Mouse (Mus musculus): ENCODE results near the gene Kcnt2. TPM values are rescaled to one million over a fixed set of nuclear protein-coding genes. Genes with fewer than 3 reads are reported as not detected.

The Kcnt2 gene
- polyA plus RNA-seq, 1 experiment: 2.3 TPM

DNA sequence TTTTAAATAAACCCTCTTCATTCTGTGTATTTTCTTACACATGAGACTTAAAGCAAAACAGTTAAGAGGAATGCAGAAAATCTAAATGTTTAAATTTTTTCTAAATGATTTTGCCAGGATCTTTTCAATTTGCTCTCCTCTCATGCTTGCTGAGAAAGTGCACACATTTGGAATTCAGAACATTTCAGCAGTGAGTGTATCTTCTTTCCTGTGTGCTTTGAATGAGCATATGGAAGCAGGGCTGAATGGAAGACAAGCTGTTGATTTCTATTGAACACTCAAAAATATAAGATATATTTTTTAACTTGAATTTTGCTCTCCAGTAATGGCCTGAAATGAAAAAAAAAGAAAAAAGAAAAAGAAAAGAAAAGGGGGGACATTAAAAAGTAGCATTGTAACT lies 49.5 kb downstream of the Kcnt2 start:
- Histone ChIP-seq H3K4me1 (ENCODE audit: control insufficient read depth, insufficient read depth, low read length) (no peaks in the 10 kb centered on the region), H3K36me3 (ENCODE audit: control insufficient read depth, insufficient read depth, low read length, poor library complexity, severe bottlenecking) (no peaks in the 10 kb centered on the region), H3K4me3 (ENCODE audit: low read depth, low read length) (no peak overlapping the region), H3K9ac (ENCODE audit: low read depth, poor library complexity, severe bottlenecking) (no peak overlapping the region), H3K9me3 (replicated peaks; ENCODE audit: control insufficient read depth, insufficient read depth, low read length, poor library complexity, severe bottlenecking) (no peaks in the 10 kb centered on the region), H3K27ac (ENCODE audit: insufficient read depth, low read length) (no peak overlapping the region), H3K27me3 (ENCODE audit: control insufficient read depth, insufficient read depth, low read length, poor library complexity, severe bottlenecking) (no peaks in the 10 kb centered on the region)
- TF ChIP-seq POLR2A (IDR thresholded peaks at IDR 0.05; ENCODE audit: insufficient read depth, low read length) (no peak), CTCF (IDR thresholded peaks at IDR 0.05; ENCODE audit: low read depth, low read length) (no peak), EP300 (IDR thresholded peaks at IDR 0.05; ENCODE audit: insufficient read depth, low read depth, low read length) (no peak)

DNA sequence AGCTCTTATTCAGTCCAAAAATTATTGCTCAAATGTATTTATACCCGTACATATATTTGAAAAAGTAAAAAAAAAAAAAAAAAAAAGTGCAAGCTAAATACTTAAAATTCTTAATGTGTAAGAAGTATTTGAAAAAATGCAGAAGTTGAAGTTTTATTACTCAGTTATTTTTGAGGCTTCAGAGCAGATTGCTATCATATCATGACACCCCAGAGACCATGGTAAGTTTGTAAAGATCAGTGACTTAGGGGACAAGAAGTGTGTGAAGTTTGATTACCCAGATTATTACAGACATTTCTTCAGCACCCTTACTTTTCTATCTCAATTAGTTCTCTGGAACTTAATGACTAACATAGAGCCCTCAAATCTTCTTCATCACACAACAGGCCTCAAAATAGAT lies 58.3 kb downstream of the Kcnt2 start:
- no peak for TF ChIP-seq CTCF (IDR thresholded peaks at IDR 0.05; ENCODE audit: low read depth, low read length)
- TF ChIP-seq EP300 (IDR thresholded peaks at IDR 0.05; ENCODE audit: insufficient read depth, low read depth, low read length): no peak
- no peaks in the 10 kb centered on the region for H3K4me1 ChIP-seq (ENCODE audit: control insufficient read depth, insufficient read depth, low read length)
- H3K9me3 ChIP-seq (replicated peaks; ENCODE audit: control insufficient read depth, insufficient read depth, low read length, poor library complexity, severe bottlenecking): 0 out of 2 replicates have a peak, but pooled peaks cover 3% of the 10 kb centered on the region
- H3K4me3 ChIP-seq (ENCODE audit: low read depth, low read length): no peak overlapping the region
- no peaks in the 10 kb centered on the region for H3K36me3 ChIP-seq (ENCODE audit: control insufficient read depth, insufficient read depth, low read length, poor library complexity, severe bottlenecking)
- no peaks in the 10 kb centered on the region for H3K27me3 ChIP-seq (ENCODE audit: control insufficient read depth, insufficient read depth, low read length, poor library complexity, severe bottlenecking)
- no peak overlapping the region for H3K9ac ChIP-seq (ENCODE audit: low read depth, poor library complexity, severe bottlenecking)
- H3K27ac ChIP-seq (ENCODE audit: insufficient read depth, low read length): no peak overlapping the region

DNA sequence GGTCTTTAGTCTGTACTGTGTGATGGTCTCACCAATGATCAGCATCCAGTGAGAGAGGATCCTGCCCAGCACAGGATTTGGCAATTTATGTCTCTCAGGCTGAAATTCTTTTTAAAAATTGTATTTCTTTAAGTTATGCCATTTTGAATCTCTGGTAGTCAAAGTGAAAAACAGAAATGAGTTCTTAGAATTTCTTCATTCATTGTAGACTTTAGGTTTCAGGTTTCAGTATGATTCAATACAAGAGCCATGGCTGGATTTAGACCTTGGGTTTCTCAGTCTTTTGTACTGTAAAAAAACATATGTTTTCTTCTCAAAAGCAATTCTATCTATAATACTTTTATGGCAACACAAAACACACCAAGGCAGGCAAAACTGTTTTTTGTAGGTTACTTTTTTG lies 59.4 kb downstream of the Kcnt2 start:
- Histone ChIP-seq H3K9ac (ENCODE audit: low read depth, poor library complexity, severe bottlenecking) (no peak overlapping the region), H3K36me3 (ENCODE audit: control insufficient read depth, insufficient read depth, low read length, poor library complexity, severe bottlenecking) (no peaks in the 10 kb centered on the region), H3K27ac (ENCODE audit: insufficient read depth, low read length) (no peak overlapping the region), H3K4me3 (ENCODE audit: low read depth, low read length) (no peak overlapping the region), H3K4me1 (ENCODE audit: control insufficient read depth, insufficient read depth, low read length) (no peaks in the 10 kb centered on the region), H3K27me3 (ENCODE audit: control insufficient read depth, insufficient read depth, low read length, poor library complexity, severe bottlenecking) (no peaks in the 10 kb centered on the region), H3K9me3 (replicated peaks; ENCODE audit: control insufficient read depth, insufficient read depth, low read length, poor library complexity, severe bottlenecking) (0 out of 2 replicates have a peak, but pooled peaks cover 3% of the 10 kb centered on the region)
- TF ChIP-seq EP300 (IDR thresholded peaks at IDR 0.05; ENCODE audit: insufficient read depth, low read depth, low read length) (no peak), CTCF (IDR thresholded peaks at IDR 0.05; ENCODE audit: low read depth, low read length) (no peak), POLR2A (IDR thresholded peaks at IDR 0.05; ENCODE audit: insufficient read depth, low read length) (no peak)

DNA sequence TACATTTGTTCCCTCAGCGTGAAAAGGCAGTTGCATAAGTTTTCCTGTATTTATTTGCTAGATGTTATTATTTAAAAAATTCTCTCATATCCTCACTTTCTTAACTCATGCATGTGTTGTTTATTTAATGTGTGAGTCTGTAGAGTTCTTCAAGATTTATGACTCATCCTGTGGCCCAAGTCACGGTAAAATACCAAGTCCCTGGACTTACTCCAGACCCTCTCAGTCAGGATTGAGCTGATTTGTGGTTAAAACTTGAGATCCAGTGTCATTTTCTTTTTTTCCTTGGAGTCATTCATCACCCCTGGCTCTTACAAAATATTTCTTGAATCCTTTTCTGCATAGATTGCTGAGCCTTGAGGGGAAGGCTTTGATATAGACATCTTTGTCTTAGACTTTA lies 60.4 kb downstream of the Kcnt2 start:
- no peak overlapping the region for H3K27ac ChIP-seq (ENCODE audit: insufficient read depth, low read length)
- TF ChIP-seq EP300 (IDR thresholded peaks at IDR 0.05; ENCODE audit: insufficient read depth, low read depth, low read length): no peak
- no peak for TF ChIP-seq POLR2A (IDR thresholded peaks at IDR 0.05; ENCODE audit: insufficient read depth, low read length)
- TF ChIP-seq CTCF (IDR thresholded peaks at IDR 0.05; ENCODE audit: low read depth, low read length): no peak
- no peak overlapping the region for H3K9ac ChIP-seq (ENCODE audit: low read depth, poor library complexity, severe bottlenecking)
- H3K4me1 ChIP-seq (ENCODE audit: control insufficient read depth, insufficient read depth, low read length): no peaks in the 10 kb centered on the region
- H3K36me3 ChIP-seq (ENCODE audit: control insufficient read depth, insufficient read depth, low read length, poor library complexity, severe bottlenecking): no peaks in the 10 kb centered on the region
- 0 out of 2 replicates have a peak, but pooled peaks cover 3% of the 10 kb centered on the region for H3K9me3 ChIP-seq (replicated peaks; ENCODE audit: control insufficient read depth, insufficient read depth, low read length, poor library complexity, severe bottlenecking)
- H3K27me3 ChIP-seq (ENCODE audit: control insufficient read depth, insufficient read depth, low read length, poor library complexity, severe bottlenecking): no peaks in the 10 kb centered on the region
- no peak overlapping the region for H3K4me3 ChIP-seq (ENCODE audit: low read depth, low read length)

DNA sequence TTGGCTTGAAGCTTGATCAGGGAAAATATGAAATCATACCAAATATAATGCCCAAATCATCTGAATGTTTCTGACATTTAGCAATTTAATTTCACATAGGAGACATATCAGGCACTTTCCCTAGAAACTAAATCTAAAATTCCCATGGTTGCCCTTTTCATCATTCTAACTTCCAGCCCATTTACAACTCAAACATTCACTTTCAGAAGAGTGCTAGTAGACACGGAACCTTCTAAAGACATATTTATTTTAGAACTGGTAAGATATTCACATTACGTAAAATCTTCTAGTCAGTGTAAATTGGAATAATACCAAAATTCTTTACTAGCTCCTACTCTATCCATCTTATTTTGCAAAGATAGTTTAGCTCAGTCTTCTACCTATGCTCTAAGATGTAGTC lies 64.8 kb downstream of the Kcnt2 start:
- H3K9me3 ChIP-seq (replicated peaks; ENCODE audit: control insufficient read depth, insufficient read depth, low read length, poor library complexity, severe bottlenecking): no peaks in the 10 kb centered on the region
- no peaks in the 10 kb centered on the region for H3K36me3 ChIP-seq (ENCODE audit: control insufficient read depth, insufficient read depth, low read length, poor library complexity, severe bottlenecking)
- no peaks in the 10 kb centered on the region for H3K4me1 ChIP-seq (ENCODE audit: control insufficient read depth, insufficient read depth, low read length)
- no peak overlapping the region for H3K27ac ChIP-seq (ENCODE audit: insufficient read depth, low read length)
- no peaks in the 10 kb centered on the region for H3K27me3 ChIP-seq (ENCODE audit: control insufficient read depth, insufficient read depth, low read length, poor library complexity, severe bottlenecking)
- H3K9ac ChIP-seq (ENCODE audit: low read depth, poor library complexity, severe bottlenecking): no peak overlapping the region
- no peak overlapping the region for H3K4me3 ChIP-seq (ENCODE audit: low read depth, low read length)
- TF ChIP-seq CTCF (IDR thresholded peaks at IDR 0.05; ENCODE audit: low read depth, low read length) (no peak), POLR2A (IDR thresholded peaks at IDR 0.05; ENCODE audit: insufficient read depth, low read length) (no peak), EP300 (IDR thresholded peaks at IDR 0.05; ENCODE audit: insufficient read depth, low read depth, low read length) (no peak)

DNA sequence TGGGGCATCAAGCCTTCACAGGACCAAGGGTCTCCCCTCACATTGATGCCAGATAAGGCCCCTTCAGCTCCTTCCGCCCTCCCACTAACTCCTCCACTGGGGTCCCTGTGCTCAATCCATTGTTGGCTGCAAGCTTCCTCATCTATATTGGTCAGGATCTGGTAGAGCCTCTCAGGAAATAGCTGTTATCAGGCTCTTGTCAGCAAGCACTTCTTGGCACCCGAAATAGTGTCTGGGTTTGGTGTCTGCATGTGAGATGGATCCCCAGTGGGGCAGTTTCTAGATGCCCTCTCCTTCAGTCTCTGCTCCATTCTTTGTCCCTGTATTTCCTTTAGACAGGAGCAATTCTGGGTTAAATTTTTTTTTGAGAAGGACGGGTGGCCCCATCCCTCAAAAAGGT lies 79.1 kb downstream of the Kcnt2 start:
- no peak overlapping the region for H3K4me3 ChIP-seq (ENCODE audit: low read depth, low read length)
- H3K4me1 ChIP-seq (ENCODE audit: control insufficient read depth, insufficient read depth, low read length): no peaks in the 10 kb centered on the region
- H3K27me3 ChIP-seq (ENCODE audit: control insufficient read depth, insufficient read depth, low read length, poor library complexity, severe bottlenecking): no peaks in the 10 kb centered on the region
- no peaks in the 10 kb centered on the region for H3K9me3 ChIP-seq (replicated peaks; ENCODE audit: control insufficient read depth, insufficient read depth, low read length, poor library complexity, severe bottlenecking)
- TF ChIP-seq POLR2A (IDR thresholded peaks at IDR 0.05; ENCODE audit: insufficient read depth, low read length) (no peak), EP300 (IDR thresholded peaks at IDR 0.05; ENCODE audit: insufficient read depth, low read depth, low read length) (no peak)
- H3K36me3 ChIP-seq (ENCODE audit: control insufficient read depth, insufficient read depth, low read length, poor library complexity, severe bottlenecking): no peaks in the 10 kb centered on the region
- H3K27ac ChIP-seq (ENCODE audit: insufficient read depth, low read length): no peak overlapping the region
- no peak overlapping the region for H3K9ac ChIP-seq (ENCODE audit: low read depth, poor library complexity, severe bottlenecking)
